Mouse (Mus musculus): ENCODE measurements around the gene Calm5. TPM values are rescaled to one million over a fixed set of nuclear protein-coding genes. Genes with fewer than 3 reads are reported as not detected.
"Not testable (repeated sequence)": the region's sequence is repeated elsewhere in the genome, so short reads cannot be mapped to it uniquely, and the experiment has no call there.

Calm5 gene
- total RNA-seq, 1 experiment from 2014 or later, result not detected

DNA sequence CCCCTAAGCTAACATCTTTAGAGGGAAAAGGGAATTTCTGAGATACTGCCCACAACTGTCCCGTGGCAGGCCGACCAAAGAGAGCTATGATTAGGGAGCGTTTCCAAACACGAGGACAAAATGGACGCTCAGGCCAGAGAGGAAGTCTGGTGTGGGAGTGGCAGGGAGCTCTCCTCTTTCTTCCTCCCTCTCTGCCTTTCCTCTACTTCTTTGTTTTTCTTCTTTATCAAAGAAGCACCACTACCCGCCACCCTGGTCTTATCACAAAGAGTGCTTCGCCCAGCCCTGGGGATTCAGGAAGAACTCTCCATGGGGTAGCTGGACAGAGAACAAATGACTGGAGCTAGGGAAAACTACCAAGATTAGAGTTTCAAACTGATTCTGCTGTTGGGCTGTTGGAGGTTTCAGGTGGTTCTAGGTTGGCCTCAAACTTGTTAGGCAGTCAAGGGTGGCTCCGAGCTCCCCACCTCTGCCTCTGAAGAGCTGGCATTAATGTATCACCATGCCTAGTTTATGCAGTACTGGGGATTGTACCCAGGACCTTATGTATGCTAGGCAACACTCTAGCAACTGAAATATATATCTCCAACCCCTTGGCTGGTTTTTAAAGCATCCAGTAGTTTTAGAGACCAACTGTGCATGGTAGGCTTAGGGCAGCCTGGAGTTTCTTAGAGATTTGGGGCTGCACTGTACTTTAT lies 12.5 kb downstream of the Calm5 start:
- no peak for DNase-seq

DNA sequence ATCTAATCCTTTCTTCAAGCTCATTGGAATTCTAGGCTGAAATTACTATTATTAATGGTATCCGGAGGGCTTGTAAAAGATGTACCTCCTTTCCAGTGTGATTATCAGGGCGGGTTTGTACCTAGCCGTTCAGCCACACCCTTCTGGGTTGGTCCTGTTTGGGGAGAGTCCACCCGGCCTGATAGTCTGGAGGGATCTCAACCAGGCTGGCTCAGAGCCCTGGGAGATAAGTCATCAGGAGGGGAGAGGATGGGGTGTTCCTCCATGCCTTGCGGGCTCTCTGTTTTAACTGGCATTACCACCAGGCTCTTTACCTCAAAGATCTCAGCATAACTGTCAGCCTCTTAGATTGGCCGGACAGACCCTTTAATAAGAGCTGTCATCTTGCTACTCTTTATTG lies 13.2 kb downstream of the Calm5 start:
- DNase-seq, result no peak

DNA sequence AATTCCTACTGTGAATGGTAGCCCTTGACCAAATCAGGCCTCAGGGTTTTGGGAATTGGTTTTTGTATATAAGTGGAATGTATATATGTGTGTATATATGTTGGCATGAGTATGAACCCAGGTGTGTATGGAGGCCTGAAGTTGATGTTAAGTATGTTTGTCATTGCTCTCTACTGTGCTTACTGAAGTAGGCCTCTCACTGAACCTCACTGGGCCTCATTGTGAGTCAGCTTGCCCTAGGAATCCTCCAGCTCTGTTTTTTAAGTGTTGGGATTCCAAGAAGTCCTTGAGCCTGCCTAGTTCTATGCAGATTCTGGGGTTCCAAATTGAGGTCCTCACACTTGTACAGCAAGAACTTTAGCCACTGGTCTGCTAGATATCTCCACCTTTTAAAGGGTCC lies 15.9 kb downstream of the Calm5 start:
- no peak for DNase-seq

DNA sequence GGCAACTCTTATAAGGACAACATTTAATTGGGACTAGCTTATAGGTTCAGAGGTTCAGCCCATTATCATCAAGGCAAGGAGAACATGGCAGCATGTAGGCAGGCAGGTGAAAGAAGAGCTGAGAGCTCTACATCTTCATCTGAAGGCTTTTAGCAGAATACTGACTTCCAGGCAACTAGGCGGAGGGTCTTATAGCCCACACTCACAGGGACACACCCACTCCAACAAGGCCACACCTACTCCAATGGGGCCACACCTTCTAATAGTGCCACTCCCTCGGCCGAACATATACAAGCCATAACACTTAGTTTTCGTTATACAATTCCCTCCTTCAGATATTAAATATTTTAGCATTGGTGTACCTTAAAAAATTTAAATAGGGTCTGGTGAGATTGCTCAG lies 18.9 kb downstream of the Calm5 start:
- no peak for DNase-seq

DNA sequence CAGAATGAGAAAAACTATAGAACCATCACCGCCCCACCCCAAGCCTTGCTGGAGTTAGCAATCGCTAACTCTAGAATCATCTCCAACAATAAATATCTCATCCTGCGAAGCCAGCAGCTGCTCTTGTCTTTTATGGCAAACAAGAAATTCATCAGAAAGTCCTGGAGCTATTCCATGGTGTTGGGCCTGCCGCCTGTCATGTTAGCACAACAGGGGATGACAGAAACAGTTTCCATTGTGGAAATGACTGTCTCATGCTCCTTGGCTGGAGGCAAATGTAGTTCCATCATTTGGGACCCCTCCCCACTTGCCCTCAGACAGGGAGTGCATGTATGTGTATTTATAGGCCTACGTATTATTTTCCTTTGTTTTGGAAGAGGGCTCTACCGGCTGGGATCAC lies 22.5 kb downstream of the Calm5 start:
- no peak for DNase-seq

DNA sequence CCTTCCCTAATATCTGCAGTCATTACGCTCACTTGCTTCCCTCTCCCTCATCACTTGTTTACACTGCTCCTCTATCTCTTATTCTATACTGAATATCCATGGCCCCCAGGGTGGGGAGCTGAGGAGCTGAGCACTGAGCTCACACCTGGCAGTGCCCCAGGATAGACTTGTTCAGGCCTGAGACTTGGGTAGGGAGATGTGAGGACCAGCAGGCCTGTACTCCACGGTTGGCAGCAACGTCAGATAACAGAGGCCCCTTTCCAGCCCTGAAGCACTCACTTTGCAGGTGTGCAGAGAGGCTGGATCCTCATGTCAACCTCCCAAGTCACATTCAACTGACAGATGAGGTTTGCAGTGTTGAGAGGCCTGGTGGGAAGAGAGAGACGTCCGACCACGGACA lies 23.2 kb downstream of the Calm5 start:
- no peak for DNase-seq

DNA sequence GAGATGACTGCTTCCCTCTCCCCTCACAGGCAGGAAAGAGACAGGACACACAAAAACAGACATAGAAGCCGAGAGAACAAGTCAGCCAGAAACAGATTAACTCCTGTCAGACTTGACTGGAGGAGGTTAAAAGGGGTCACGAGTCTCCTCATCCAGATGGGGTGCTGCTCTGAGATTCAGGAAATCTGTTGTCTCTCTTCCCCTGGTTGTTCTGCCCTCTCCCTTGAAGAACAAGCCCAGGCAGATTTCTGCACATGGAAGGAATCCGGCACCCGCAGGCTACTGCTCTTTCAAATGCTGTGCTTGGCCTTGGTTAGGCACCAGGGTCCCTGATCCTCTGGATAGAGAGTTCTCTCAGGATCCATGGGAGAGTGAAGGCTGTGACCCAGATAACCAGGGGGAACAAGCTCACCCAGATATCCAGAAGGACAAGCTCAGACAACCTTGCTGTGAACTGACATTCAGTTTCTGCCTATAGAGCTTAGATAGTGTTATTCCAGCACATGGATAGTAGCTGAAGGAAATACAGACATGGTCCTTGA lies 23.8 kb downstream of the Calm5 start:
- DNase-seq, result no peak

DNA sequence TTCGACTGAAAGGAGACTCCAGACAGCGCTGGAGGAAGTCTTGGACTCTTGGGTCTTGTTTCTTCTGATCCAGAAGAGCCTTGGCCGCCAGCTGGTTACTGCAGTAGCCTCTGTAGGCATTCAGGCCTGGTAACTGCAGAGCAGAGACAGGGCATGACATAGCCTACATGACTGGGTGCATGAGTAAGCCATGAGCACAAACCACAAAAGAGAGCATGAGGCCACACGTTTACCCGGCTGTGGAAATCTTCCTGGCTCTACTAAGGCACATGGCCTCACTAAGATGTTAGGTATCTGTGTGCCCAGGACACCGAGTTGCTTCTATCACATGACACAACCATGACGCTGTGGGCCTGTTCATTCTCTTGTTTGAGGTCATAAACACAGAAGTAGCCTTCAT lies 32.7 kb downstream of the Calm5 start:
- DNase-seq, result no peak

DNA sequence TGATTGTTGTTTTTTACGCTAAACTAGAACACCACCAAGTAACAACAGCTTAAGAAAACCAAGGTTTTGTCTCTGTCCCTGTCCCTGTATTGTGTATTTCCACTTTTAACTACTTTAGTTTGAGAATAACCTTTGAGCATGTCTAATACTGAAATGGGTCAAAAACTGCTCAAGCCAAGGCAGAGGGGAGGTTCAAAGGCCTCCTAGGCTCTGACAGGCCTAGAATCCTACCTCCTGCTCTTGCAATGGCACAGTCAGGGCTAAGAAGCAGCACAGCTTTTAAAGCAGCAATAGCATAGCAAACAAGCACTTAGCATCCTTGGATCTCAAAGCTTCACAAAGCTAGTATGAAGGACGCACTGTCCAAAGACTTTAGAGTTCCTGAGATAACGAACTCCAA lies 35.1 kb downstream of the Calm5 start:
- DNase-seq, result no peak

DNA sequence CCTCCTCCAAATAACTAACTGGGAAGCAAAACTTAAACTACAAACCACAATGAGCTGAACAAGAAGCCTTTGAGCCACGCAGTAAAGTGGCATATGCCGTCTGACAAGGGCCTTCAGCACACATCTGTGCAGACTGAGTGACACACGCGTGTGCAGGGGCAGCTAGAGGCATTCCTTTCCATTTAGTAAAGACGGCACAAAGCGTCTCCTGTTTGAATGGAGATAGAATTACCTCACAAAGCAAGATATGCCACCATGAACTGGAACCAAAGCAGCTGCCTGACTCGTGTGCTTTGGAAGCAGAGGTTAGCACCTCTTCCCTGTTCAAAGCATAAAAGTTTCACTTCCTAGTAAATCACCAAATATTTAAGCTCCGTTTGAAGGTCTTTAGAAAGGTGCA lies 36.1 kb downstream of the Calm5 start:
- no peak for DNase-seq

DNA sequence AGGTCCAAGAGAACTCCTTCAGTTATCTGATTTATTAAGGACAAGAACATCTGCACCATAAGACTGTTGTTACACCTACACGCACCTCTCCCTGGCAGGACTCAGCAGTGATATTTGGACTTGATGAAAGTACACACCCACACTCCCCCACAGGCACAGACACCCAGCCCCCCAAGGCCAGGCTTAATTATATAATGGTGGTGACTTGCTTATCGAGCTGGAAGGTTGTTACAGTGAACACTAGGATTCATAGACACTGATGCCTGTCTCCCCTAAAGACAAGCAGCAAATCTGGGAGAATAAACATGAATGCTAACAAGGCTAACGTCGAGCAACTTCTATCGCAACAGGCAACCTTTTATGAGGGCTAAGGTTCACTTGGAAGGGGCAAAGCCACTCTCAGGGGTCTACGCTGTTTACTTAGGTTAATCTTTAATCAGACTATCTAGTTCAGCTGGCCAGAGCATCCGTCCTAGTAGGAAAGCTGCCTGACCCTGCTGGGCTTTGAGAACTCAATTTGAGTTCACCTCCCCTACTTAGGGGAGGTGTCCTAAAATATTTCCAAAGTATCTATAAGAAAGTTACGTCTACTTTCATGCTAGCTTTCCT lies 37.6 kb downstream of the Calm5 start:
- DNase-seq, result no peak

DNA sequence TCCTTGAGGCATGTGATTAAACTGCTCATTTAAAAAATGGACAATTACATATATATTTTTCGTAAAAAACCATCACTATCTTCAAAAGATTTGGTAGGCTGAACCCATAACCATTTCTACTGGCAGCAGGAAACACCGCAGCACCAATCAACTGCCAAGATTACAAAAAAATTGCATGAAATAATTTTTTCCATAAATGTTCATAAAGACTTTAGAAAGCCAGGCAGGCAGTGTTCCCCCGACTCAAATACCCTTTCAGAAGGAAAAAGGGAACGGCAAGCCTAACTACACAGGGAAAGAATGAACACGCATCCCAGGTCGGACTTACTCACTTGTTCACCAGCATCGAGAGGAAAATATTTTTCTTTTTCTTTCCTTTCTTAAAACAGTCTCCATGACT lies 38.6 kb downstream of the Calm5 start:
- no peak for DNase-seq

DNA sequence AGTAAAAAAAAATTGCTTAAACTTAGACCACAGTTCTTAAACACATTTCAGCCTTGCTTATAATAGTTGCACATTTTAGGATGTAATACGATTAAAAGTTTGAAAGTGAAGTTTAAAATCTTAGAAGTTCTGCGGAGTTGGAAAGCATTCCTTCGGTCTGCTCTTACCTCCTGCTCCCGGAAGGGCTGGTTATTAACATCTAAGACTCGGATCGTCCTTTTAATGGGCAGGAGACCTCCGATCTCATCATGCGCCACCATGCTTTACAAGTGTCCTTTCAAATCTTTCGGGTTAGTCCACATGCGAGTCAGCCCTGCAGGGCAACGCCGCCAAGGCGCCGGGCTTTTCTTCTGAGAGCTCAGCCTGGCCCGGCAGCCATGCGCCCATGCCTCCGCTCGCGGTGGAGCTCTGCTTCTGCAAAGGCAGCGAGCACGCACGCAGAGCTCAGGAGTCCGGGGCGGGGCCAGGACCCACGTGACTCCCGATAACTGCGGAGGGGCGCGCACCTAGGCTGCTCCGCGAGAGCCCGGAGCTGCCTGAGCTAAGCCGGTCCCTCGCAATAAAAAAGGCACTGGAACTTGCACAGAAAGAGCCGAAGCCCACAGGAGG lies 39.3 kb downstream of the Calm5 start:
- DNase-seq, result peak; percentile 97

DNA sequence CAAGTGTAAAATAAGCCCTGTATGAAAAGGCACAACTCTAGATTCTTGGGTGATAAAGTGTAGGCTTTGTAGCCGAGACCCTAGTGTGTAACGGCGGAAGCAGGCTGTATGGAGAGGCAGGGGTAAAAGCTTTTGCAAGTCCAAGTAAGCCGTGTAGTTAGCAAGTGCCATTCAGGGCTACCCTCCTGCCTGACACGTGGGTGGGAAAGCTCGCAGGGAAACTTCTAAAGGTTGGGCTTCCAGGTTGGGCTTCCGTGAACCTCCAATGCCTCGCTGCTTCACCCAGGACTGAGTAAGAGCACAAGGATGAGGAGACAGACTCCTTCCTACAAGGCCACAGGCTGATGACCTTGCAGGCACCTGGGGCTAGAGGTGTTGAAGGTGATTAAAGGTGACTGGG lies 40.6 kb downstream of the Calm5 start:
- DNase-seq, result no peak

DNA sequence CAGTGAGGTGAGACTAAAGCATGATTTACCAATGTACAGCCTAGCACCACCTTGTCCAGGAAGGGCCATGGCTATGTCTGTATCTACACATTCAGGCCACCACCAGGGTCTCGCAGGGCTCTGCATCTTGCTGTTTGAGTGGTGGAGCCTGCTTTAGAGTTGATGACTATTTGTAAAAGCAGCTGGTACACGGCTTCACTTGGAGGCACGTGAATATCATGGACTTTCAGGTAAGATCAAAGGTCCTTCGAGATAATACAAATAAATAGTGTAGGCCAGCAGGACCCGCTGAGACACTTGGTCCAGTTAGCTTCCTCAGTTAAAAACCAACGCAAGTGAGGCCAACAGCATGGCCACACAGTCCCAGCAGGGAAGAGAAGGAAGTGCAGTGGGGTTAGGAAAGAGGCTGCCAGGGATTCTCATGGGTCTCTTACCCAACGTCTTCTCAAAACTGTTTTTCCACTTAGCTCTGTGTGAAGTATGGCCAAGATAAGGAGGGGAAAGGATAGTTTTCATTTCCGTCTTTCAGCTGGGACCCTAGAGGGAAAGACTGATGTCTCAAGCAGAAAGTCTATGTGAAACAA lies 41.5 kb downstream of the Calm5 start:
- DNase-seq, result no peak

DNA sequence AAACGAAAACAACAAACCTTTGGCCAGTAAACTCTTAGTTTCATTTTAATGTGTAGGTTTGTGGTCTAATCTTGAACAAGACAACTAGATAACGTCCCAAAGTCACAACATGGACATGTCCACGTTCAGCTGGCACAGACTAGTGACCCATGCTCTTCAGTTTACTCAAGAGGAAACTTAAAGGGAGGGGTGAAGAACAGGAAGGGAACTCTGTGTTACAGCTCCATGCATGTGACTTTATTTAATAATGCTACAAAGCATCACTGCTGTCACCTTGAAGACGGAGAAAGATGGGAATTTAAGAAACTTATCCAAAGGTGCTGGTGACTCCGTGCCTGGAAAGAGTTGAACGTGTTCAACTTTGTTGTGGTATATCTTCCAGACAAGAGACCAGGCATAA lies 42.1 kb downstream of the Calm5 start:
- DNase-seq, result no peak

DNA sequence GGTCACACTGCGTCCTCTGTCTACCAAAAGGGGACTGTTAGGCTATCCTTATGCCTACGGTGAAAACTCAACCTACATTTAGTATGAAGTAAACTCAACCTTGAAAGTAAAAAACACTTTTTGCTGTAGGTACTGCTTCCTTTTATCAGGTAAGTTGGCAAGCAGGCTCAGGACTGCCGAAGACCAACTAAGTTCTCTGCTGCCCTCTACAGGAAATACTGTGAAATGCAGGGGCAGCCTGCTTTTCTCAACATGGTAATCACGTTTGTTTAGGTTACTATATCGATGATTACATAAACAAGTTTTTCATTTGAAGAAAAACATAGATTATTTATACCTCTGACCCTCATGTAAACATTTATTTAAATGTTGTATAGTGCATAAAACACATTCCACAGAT lies 42.9 kb downstream of the Calm5 start:
- DNase-seq, result peak; percentile 44

DNA sequence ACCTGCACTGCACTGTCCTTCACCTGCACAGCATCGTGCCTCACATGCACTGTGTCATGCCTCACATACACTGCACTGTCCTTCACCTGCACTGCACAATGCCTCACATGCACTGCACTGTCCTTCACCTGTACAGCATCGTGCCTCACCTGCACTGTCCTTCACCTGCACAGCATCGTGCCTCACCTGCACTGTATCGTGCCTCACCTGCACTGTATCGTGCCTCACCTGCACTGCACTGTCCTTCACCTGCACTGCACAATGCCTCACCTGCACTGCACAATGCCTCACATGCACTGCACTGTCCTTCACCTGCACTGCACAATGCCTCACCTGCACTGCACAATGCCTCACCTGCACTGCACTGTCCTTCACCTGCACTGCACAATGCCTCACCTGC lies 44.2 kb downstream of the Calm5 start:
- DNase-seq, result not testable (repeated sequence)

DNA sequence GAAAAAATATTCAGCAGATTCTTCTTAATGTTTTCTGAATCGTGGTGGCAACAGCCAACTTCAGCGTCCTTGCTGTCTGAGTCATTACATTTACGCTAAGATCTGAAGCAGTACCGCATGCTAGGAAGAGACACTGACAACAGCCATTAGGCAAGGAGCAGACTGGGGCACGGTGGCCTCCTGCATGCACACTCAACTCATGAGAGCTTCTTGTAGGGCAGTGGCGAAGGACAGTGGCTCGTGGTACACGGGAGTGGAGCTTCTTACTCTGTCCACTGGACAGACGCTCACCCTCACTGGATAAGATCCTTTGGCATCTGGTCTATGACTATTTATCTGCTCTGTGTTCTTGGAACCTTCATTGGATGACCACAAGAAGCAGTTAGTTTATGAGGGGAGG lies 45.3 kb downstream of the Calm5 start:
- no peak for DNase-seq
